Mouse (Mus musculus): ENCODE data around the gene Gm14401.
"Not testable (repeated sequence)": the region's sequence is repeated elsewhere in the genome, so short reads cannot be mapped to it uniquely, and the experiment has no call there.

Gene Gm14401

GRCm38 (mm10) chr2:177073432-177074423 lies at the start of gene Gm14401:
Gene Gm14401 (plus strand): TSS chr2:177074320.
- DNase-seq (ENCODE audit: low spot score), result not testable (repeated sequence)

- DNase-seq (ENCODE audit: low spot score), result not testable (repeated sequence)
Measured at GRCm38 (mm10) chr2:177072807-177073206, 1.3 kb upstream of the Gm14401 start.

GRCm38 (mm10) chr2:177075015-177075414 lies 895 bp downstream of the Gm14401 start:
- DNase-seq (ENCODE audit: low spot score), result not testable (repeated sequence)

DNA sequence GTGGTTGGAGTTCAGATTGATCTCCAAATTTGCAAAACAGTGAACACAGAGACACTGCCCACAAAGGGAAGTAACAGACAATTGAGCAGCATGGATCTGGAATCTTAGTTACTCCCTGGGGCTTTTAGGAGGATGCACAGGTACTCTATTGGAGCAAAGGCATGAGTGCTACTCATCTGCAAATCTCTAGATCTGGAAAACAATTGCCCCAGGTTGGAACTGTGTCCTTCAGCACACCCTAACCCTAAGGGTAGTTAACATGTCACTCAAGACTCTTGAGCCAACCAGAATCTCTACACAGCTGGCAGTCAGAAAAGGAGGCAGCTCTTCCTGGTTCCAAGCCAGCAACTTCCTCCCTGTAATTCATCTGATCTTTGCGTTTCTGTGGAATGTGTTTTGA lies 5.7 kb downstream of the Gm14401 start:
- DNase-seq (ENCODE audit: low spot score), result not testable (repeated sequence)

- DNase-seq (ENCODE audit: low spot score), result not testable (repeated sequence)
Measured at GRCm38 (mm10) chr2:177109086-177109485, 35.0 kb downstream of the Gm14401 start.

DNA sequence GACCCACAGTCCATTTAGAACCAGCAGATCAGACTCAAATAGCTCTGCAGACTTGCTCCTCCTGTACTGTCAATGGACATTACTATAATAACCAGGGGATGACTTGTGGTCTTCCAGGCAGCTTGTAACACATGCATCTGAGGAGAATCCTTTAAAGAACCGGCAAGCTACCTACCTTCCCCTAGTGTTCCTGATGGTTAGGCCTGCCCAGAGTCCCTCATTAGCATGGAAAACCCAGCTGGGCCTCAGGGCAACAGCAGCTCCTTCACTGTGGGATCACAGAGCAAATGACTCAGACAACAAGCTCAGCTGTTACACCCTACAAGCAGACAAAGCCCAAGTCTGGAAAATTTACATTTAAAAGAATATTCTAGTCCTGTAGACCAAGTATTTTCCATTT lies 55.0 kb downstream of the Gm14401 start:
- DNase-seq (ENCODE audit: low spot score), result not testable (repeated sequence)

Measured in spleen, adult 12 weeks (tissue).